Mouse (Mus musculus) brain, embryonic 14.5 days (tissue): Measurements from ENCODE around the gene Hcls1.

Source experiments
- CTCF ChIP-seq: fragments of 200-500 bp; IDR thresholded peaks from 2 replicates; pipeline ENCODE4 v1.5.1; 2012; ENCODE audit warnings: inconsistent platforms, mild to moderate bottlenecking, moderate library complexity, borderline replicate concordance; ENCODE audit not compliant: insufficient read depth, insufficient read length; ENCODE audit errors: extremely low read depth
- POLR2A ChIP-seq: fragments of 200-500 bp; IDR thresholded peaks from 2 replicates; pipeline ENCODE4 v1.6.1; 2012; ENCODE audit warnings: mild to moderate bottlenecking, inconsistent platforms, borderline replicate concordance; ENCODE audit not compliant: poor library complexity, insufficient read depth, insufficient read length, severe bottlenecking; ENCODE audit errors: extremely low read depth

DNA sequence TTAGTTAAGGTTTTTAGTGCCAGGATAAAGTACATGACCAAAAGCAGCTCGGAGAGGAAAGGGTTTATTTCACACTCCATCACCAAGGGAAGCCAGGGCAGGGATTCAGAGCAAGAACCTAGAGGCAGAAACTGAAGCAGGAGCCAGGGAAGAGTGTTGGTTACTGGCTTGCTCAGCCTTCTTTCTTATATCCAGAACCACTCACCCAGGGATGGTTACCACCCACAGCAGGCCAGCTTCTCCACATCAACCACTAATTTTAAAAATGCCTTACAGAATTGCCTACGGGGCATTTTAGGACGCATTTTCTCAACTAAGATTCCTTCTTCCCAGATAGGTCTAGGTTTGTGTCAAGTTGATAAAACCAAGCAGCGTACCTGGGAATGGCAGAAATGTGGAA lies 28.6 kb downstream of the Hcls1 start:
- TF ChIP-seq POLR2A (no peak), CTCF (no peak)
